Mouse (Mus musculus): ENCODE measurements around the gene Gtf2f1.

Gtf2f1 gene

GRCm38 (mm10) chr17:56973956-56974707, 37.0 kb downstream of the Gtf2f1 start:
- DNase-seq = no peak

- DNase-seq = no peak
These were observed 41.0 kb downstream of the Gtf2f1 start for GRCm38 (mm10) chr17:56970081-56970480.

- DNase-seq = no peak
These were observed 41.8 kb downstream of the Gtf2f1 start for GRCm38 (mm10) chr17:56969321-56969720.

- no peak for DNase-seq
These were observed 47.4 kb downstream of the Gtf2f1 start for GRCm38 (mm10) chr17:56963646-56964045.

GRCm38 (mm10) chr17:56962642-56963405, 48.3 kb downstream of the Gtf2f1 start:
- no peak for DNase-seq

- DNase-seq = no peak
These were observed 49.2 kb downstream of the Gtf2f1 start for GRCm38 (mm10) chr17:56961880-56962279.

GRCm38 (mm10) chr17:56958667-56959066, 52.4 kb downstream of the Gtf2f1 start:
- no peak for DNase-seq

- DNase-seq = no peak
These were observed 53.2 kb downstream of the Gtf2f1 start for GRCm38 (mm10) chr17:56957763-56958429.

- DNase-seq = no peak
These were observed 56.2 kb downstream of the Gtf2f1 start for GRCm38 (mm10) chr17:56954871-56955270.

Data from kidney, postnatal 10 days (tissue).